Mouse (Mus musculus): ENCODE measurements at regions not wholly inside any gene's neighbourhood (a gene's known extent, or its start where the extent isn't known, plus 50 kb on each side); places are given as distances from the start of the nearest gene placed in this dataset.

DNA sequence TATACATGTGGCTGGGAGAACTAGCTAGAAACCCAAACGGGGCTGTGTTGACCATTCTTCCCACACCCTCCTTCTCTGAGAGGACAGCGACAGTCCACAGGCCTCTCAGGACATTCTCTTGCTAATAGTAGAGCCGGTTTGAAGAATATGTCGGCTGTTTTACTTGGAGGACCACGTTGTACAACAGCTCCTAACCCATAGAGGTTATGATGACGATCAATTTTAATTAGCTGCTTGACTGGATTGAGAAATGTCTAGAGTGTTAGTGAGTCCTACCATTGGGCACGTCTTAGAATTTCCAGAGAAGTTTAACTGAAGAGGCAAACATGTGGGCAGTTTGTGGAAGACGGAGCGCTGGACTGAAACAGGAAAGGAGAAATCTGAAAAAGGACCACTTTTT, 79.7 kb upstream of the Tmem132d start:
- Histone ChIP-seq H3K9me3 (replicated peaks) (0 out of 2 replicates have a peak, but pooled peaks cover 9% of the 10 kb centered on the region), H3K27ac (no peak overlapping the region), H3K4me3 (no peak overlapping the region), H3K4me1 (no peaks in the 10 kb centered on the region), H3K4me2 (no peak overlapping the region), H3K9ac (no peak overlapping the region), H3K27me3 (replicated peaks) (peaks cover 11% of the 10 kb centered on the region; the same call in 1 of the 2 replicates), H3K36me3 (no peaks in the 10 kb centered on the region)
- ATAC-seq, result no peak
- WGBS (ENCODE audit: insufficient replicate concordance), result 76% methylated on average over 9 of the region's 9 CpGs

DNA sequence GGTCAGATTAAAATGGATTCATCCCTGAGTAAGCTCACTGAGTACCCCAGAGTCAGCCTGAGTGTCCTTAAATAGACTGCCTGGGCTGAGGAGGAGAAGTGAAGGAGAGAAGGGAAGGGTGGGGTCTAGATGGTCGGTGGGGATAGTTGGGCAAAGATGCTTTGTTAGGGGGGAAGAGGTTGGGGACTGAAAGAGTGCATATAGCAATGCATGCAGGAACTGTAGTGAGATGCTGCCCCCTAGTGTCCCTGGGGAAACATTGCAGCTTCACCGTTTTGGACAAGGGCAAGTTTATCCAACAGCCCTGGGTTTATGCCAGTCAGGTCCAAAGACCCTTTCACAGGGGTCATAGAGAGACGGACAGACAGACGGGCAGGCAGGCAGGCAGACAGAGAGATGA, 71.6 kb upstream of the Tmem132d start:
- ATAC-seq, result no peak
- Histone ChIP-seq H3K36me3 (no peaks in the 10 kb centered on the region), H3K27ac (no peak overlapping the region), H3K27me3 (replicated peaks) (no peaks in the 10 kb centered on the region), H3K4me1 (no peaks in the 10 kb centered on the region), H3K4me2 (no peak overlapping the region), H3K9ac (no peak overlapping the region), H3K9me3 (replicated peaks) (peaks cover 12% of the 10 kb centered on the region), H3K4me3 (no peak overlapping the region)
- 11% methylated on average over 4 of the region's 4 CpGs for WGBS (ENCODE audit: insufficient replicate concordance)

DNA sequence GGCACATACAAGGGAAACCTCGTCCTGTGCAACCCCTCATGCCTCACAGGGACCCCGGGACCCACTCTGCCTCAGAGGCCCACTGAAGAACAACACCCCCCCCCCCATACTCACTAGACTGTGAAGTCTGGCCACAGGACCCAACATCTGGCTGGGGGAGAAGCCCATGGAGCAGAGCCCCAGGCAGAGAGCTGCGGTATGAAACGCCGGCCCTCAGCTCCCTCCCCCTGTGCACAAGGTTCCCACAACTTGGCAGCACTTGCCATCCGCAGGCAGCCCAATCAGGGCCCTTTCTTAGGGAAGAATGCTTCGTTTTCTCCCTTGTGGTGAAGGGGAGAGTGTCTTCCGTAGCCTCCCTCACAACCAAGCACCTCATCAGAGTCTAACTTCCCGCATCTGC, 66.6 kb upstream of the Tmem132d start:
- no peak overlapping the region for H3K4me2 ChIP-seq
- ATAC-seq, result no peak
- no peak overlapping the region for H3K27ac ChIP-seq
- 40% methylated on average over 9 of the region's 9 CpGs for WGBS (ENCODE audit: insufficient replicate concordance)
- H3K27me3 ChIP-seq (replicated peaks), result no peaks in the 10 kb centered on the region
- H3K9me3 ChIP-seq (replicated peaks), result peaks cover 12% of the 10 kb centered on the region; the same call in 1 of the 2 replicates
- no peak overlapping the region for H3K9ac ChIP-seq
- no peaks in the 10 kb centered on the region for H3K36me3 ChIP-seq
- H3K4me1 ChIP-seq, result no peaks in the 10 kb centered on the region
- H3K4me3 ChIP-seq, result no peak overlapping the region

DNA sequence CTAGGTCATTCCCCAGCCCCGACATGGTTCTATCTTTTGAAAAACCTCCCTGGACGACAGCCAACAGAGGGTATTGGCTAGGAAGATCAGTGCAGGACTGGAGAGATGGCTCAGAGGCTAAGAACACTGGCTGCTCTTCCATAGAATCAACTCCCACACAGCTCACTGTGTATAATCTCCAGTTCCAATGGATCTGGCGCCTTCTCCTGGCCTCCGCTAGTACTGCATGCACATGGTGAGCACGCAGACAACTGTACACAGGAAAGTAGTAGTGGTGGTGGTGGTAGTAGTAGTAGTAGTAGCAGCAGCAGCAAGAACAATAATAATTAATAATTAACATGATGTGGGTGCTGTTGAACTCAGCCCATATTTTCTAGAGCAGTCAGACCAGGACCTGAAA, 66.2 kb upstream of the Tmem132d start:
- H3K4me1 ChIP-seq, result no peaks in the 10 kb centered on the region
- no peaks in the 10 kb centered on the region for H3K36me3 ChIP-seq
- 51% methylated on average over 5 of the region's 5 CpGs for WGBS (ENCODE audit: insufficient replicate concordance)
- ATAC-seq, result no peak
- H3K27me3 ChIP-seq (replicated peaks), result no peaks in the 10 kb centered on the region
- peaks cover 12% of the 10 kb centered on the region; the same call in 1 of the 2 replicates for H3K9me3 ChIP-seq (replicated peaks)
- no peak overlapping the region for H3K27ac ChIP-seq
- H3K4me3 ChIP-seq, result no peak overlapping the region
- H3K4me2 ChIP-seq, result no peak overlapping the region
- no peak overlapping the region for H3K9ac ChIP-seq

DNA sequence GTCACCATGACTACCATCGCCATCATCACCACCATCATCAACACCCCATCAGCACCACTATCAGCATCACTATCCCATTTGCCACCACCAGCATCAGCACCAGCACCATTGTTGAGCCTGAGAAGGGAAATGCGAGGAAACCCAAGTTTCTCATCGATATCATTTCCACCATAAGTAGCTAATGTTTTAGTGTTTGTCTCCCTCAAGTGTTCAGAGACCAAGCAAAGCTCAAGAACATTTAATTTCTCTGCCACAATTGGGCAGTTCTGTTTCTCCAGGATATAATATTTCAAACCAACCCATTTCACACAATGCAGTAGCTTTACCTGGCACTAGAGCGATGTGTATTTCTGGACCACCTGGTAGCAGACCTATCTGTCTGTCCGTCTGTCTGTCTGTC, 59.7 kb upstream of the Tmem132d start:
- no peaks in the 10 kb centered on the region for H3K4me1 ChIP-seq
- H3K4me3 ChIP-seq, result no peak overlapping the region
- H3K9me3 ChIP-seq (replicated peaks), result 0 out of 2 replicates have a peak, but pooled peaks cover 11% of the 10 kb centered on the region
- H3K27ac ChIP-seq, result no peak overlapping the region
- no peak for ATAC-seq
- no peaks in the 10 kb centered on the region for H3K36me3 ChIP-seq
- H3K9ac ChIP-seq, result no peak overlapping the region
- no peaks in the 10 kb centered on the region for H3K27me3 ChIP-seq (replicated peaks)
- no peak overlapping the region for H3K4me2 ChIP-seq
- WGBS (ENCODE audit: insufficient replicate concordance), result 69% methylated on average over 5 of the region's 5 CpGs

DNA sequence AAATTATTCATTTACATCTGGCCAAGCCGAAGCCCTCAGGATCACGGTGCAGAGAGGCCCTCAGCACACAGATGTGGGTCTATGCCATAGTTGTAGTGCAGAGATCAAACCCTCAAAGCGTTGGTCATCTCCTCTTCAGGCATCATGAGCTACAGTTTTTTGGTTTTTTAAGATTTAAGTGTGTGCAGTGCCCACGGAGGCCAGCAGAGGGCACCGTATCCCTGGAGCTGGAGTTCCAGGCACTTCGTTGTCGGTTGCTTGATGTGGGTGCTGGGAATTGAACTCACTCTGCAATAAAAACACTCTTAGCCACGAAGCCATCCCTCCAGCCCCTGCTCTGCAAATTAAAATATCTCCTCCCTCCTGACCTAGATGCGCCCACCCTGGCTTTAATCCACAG, 58.3 kb upstream of the Tmem132d start:
- no peak overlapping the region for H3K9ac ChIP-seq

DNA sequence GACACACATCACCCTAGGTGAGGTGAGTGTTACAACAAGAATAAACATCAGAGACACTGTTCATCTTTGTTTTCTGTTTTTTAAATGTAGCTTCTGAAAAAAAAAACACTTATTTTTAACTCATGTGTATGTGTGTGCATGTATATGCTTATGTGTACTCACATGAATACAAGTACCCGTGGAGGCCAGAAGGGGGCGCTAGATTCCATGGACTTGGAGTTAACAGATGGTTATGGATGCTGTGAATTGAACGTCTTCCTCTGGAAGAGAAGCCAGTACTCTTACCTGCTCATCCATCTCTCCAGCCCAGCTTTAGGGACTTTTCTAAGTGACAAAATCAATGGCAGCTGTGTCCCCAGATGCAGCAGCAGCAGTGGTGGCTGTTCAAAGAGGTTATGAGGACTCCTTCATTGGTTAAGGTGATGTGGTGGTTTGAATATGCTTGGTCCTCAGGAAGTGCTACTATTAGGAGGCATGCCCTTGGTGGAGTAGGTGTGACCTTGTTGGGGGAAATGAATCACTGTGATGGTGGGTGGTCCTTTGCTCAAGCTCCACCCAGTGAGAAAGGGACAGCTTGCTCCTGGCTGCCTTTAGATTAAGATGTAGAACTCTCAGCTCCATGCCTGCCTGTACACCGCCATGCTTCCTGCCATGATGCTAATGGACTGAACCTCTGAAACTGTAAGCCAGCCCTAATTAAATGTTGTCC, 56.1 kb upstream of the Tmem132d start:
- Histone ChIP-seq H3K9ac (no peak overlapping the region), H3K27me3 (replicated peaks) (peaks cover 5% of the 10 kb centered on the region), H3K4me2 (no peak overlapping the region), H3K9me3 (replicated peaks) (0 out of 2 replicates have a peak, but pooled peaks cover 5% of the 10 kb centered on the region), H3K4me1 (no peaks in the 10 kb centered on the region), H3K27ac (no peak overlapping the region), H3K4me3 (no peak overlapping the region), H3K36me3 (no peaks in the 10 kb centered on the region)
- ATAC-seq, result no peak
- 65% methylated on average over 4 of the region's 4 CpGs for WGBS (ENCODE audit: insufficient replicate concordance)

More for the DNA sequence above, 58.3 kb upstream of the Tmem132d start:
- H3K27me3 ChIP-seq (replicated peaks), result no peaks in the 10 kb centered on the region
- no peaks in the 10 kb centered on the region for H3K4me1 ChIP-seq
- ATAC-seq, result no peak
- H3K9me3 ChIP-seq (replicated peaks), result 0 out of 2 replicates have a peak, but pooled peaks cover 9% of the 10 kb centered on the region
- H3K27ac ChIP-seq, result no peak overlapping the region
- WGBS (ENCODE audit: insufficient replicate concordance), result 21% methylated on average over 9 of the region's 9 CpGs
- no peak overlapping the region for H3K4me3 ChIP-seq
- H3K4me2 ChIP-seq, result no peak overlapping the region
- H3K36me3 ChIP-seq, result no peaks in the 10 kb centered on the region

DNA sequence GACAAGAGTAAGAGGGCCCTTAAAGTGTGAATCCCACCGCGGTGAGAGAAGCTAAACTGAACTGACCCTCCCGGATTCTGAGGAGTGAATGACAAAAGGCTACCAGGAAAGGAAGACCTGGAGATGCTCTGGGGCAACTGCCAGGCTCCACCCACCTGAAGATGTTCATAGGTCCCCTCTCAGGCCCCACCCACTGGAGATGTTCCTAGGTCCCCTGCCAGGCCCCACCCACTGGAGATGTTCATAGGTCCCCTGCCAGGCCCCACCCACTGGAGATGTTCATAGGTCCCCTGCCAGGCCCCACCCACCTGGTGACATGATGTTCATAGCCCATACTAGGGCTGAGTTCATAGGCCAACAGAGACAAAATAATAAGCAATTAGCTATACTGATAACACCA, 54.5 kb upstream of the Tmem132d start:
- H3K4me3 ChIP-seq, result no peak overlapping the region
- H3K4me1 ChIP-seq, result no peaks in the 10 kb centered on the region
- H3K9ac ChIP-seq, result no peak overlapping the region
- WGBS (ENCODE audit: insufficient replicate concordance), result 51% methylated on average over 3 of the region's 3 CpGs
- no peak for ATAC-seq
- H3K4me2 ChIP-seq, result no peak overlapping the region
- no peak overlapping the region for H3K27ac ChIP-seq
- H3K9me3 ChIP-seq (replicated peaks), result 0 out of 2 replicates have a peak, but pooled peaks cover 3% of the 10 kb centered on the region
- H3K27me3 ChIP-seq (replicated peaks), result peaks cover 18% of the 10 kb centered on the region
- no peaks in the 10 kb centered on the region for H3K36me3 ChIP-seq

DNA sequence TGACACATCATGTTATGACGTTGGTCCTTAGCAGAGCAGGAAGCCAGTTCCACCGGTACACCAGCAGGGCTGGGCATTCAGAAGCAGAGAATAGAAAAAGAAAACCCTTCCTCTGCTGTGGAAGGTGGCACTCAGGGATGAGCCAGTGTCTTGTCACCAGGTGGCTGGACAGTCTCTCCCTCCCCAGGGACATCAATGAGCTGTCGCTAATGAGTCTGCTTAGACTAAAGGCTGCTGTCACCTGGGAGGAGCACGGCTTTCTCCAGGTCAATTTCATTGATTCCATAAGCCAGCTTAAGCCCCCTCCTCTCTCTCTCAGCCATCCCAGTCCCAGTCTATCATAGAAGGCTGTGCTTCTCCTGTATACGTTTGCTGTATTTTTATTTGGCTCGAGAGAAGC, 51.2 kb upstream of the Tmem132d start:
- no peak overlapping the region for H3K4me3 ChIP-seq
- 36% methylated on average over 6 of the region's 6 CpGs for WGBS (ENCODE audit: insufficient replicate concordance)
- no peak for ATAC-seq
- H3K4me2 ChIP-seq, result no peak overlapping the region
- peaks cover 24% of the 10 kb centered on the region for H3K27me3 ChIP-seq (replicated peaks)
- H3K9me3 ChIP-seq (replicated peaks), result 0 out of 2 replicates have a peak, but pooled peaks cover 8% of the 10 kb centered on the region
- no peak overlapping the region for H3K9ac ChIP-seq
- no peaks in the 10 kb centered on the region for H3K4me1 ChIP-seq
- H3K27ac ChIP-seq, result no peak overlapping the region
- no peaks in the 10 kb centered on the region for H3K36me3 ChIP-seq

DNA sequence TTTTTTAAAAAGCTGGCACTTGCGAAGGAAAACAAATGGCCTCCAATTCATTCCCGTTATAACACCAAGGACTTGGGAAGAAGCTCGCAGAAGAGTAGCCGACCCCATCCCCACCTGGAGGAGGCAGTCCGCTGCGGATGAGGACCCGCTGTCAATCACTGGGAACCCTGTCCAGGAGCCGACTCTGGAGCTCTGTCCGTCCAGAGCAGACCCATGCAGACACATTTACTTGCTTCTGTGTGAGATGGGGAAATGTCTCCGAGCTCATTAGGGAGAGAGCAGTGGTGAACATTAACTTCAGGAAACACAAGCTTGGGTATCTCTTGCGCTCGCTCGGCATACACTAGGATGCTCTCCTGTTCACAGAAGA, 50.5 kb upstream of the Tmem132d start:
- Histone ChIP-seq H3K36me3 (no peaks in the 10 kb centered on the region), H3K9ac (no peak overlapping the region), H3K4me3 (no peak overlapping the region), H3K4me2 (no peak overlapping the region), H3K27me3 (replicated peaks) (peaks cover 24% of the 10 kb centered on the region), H3K4me1 (no peaks in the 10 kb centered on the region), H3K9me3 (replicated peaks) (0 out of 2 replicates have a peak, but pooled peaks cover 5% of the 10 kb centered on the region), H3K27ac (no peak overlapping the region)
- ATAC-seq, result no peak
- WGBS (ENCODE audit: insufficient replicate concordance), result 11% methylated on average over 13 of the region's 13 CpGs

DNA sequence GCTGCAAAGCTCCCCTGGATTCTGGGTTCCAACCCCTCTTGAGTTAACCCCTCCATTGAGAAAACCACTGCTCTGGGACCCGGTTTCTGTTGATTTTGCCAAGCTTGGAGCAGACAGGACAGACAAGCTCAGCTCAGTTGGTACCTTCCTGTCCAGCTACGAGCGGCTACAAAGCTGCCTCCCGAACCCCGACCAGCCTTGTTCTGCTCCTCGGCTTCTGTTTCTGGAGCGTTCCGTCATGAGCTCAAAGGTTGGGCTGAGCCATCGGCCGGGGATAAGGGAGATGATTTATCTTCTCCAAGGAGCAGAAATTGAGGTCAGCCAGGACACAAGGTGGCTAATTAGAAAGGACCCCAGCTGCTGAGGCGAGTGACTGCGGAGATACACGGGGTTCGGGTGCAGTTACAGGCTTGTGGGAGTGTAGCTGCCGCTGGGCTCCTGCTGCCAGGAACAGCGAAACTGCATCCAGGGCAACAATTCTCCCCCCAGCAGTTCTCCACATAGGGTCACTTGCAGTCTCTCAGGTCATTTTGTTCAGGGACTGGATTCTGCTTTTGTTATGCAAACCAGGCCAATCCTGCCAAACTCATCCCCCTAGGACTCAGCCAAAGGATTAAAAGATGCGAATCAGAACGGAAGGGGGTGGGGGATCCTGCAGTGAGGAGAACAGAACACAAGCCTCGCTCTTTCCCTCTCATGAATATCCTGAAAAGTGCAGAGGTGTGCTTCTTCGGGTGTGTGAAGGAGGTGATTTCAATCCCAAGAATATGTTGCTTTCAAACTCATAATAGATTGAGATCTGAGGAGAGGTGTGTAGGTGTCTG, 50.0 kb upstream of the Tmem132d start:
- Histone ChIP-seq H3K9ac (no peak overlapping the region), H3K27ac (no peak overlapping the region), H3K36me3 (no peaks in the 10 kb centered on the region), H3K4me1 (no peaks in the 10 kb centered on the region), H3K9me3 (replicated peaks) (0 out of 2 replicates have a peak, but pooled peaks cover 5% of the 10 kb centered on the region), H3K4me2 (no peak overlapping the region), H3K27me3 (replicated peaks) (peaks cover 24% of the 10 kb centered on the region), H3K4me3 (no peak overlapping the region)
- no peak for ATAC-seq
- WGBS (ENCODE audit: insufficient replicate concordance), result 11% methylated on average over 20 of the region's 20 CpGs
